Mouse (Mus musculus) retina, postnatal 1 day (tissue): ENCODE results near the gene N4bp3.
"Not testable (repeated sequence)": the region's sequence is repeated elsewhere in the genome, so short reads cannot be mapped to it uniquely, and the experiment has no call there.

Source experiments
- DNase-seq: peaks from one replicate; pipeline ENCODE4 v3.0.0-alpha.2; 2012

N4bp3 gene

DNA sequence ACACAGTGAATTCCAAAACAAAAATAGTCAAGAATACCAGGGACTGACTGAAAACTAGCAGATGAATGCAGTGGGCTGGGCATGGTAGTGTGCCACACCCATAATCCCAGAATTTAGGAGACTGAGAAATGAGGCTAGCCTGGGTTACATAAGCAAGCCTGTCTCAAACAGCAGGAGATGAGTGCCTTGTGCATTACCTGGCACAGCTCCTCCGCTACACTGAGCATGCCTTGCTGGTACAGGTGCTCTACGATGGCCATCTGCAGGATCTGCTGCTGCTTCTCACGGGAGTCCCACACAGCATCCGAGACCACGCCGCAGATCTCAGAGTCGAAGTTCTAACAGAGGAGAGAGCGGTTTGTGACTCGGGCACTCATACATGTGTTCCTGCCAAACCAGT lies 23.2 kb downstream of the N4bp3 start:
- DNase-seq: no peak

GRCm38 (mm10) chr11:51625187-51625820 lies 25.3 kb downstream of the N4bp3 start:
- no peak for DNase-seq

- no peak for DNase-seq
Measured at GRCm38 (mm10) chr11:51622971-51623491, 27.6 kb downstream of the N4bp3 start.

- DNase-seq: no peak
Measured at GRCm38 (mm10) chr11:51621776-51622175, 28.9 kb downstream of the N4bp3 start.

GRCm38 (mm10) chr11:51620084-51620483 lies 30.6 kb downstream of the N4bp3 start:
- no peak for DNase-seq

- DNase-seq: peak; percentile 99
Measured at GRCm38 (mm10) chr11:51619409-51620060, 31.1 kb downstream of the N4bp3 start, which contains the start of gene Nhp2. Gene Nhp2, plus strand, starts transcription at chr11:51619735.

GRCm38 (mm10) chr11:51618894-51619408 lies 31.7 kb downstream of the N4bp3 start:
- no peak for DNase-seq

DNA sequence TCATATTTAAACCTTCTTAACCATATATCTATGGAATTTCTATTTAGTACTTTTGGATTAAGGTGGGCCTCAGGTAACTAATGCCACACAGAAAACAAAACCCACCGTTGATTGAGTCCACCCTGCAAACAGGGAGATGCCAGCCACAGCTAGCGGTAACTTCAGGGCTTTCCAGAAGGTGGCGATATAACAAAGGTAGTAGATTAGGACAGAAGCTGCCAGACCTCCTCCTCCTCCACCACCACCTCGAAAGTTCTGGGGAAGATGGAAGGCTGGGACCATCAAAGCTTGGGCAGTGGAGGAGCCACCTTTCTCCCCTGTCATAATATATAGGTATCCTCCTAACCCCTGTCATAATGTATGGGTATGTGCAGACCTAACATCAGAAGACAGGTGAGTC lies 32.9 kb downstream of the N4bp3 start:
- DNase-seq: peak; percentile 83

GRCm38 (mm10) chr11:51616113-51616512 lies 34.5 kb downstream of the N4bp3 start:
- DNase-seq: not testable (repeated sequence)

DNA sequence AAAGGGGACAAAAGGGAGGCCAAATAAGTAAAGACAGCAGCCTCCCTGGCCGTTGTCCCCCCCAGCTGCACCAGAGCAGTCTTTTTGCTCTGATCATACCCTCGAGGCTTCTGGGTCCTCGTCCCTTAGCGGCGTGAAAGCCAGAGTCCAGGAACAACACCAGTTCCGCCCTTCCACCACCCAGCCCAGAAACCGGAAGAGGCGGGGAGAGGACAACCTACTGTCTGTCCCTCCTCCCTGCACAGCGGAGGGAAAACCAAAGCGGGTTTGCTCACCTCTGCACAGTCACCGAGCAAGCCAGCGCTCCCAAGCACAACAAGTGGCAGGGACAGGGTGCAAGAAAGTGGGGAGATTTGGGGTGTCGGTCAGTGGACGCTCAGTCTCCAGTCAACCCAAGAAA lies 35.0 kb downstream of the N4bp3 start:
- DNase-seq: peak; percentile 80

- DNase-seq: no peak
Measured at GRCm38 (mm10) chr11:51615129-51615528, 35.5 kb downstream of the N4bp3 start.

- no peak for DNase-seq
Measured at GRCm38 (mm10) chr11:51614256-51614655, 36.4 kb downstream of the N4bp3 start.

DNA sequence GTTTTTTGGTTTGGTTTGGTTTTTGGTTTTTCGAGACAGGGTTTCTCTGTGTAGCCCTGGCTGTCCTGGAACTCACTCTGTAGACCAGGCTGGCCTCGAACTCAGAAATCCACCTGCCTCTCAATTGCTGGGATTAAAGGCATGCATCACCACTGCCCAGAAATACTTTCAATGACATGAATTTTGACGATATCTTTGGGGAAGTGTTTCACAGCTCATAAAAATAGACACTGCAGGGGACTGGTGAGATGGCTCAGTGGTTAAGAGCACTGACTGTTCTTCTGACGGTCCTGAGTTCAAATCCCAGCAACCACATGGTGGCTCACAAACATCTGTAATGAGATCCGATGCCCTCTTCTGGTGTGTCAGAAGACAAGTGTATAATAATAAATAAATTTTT lies 40.7 kb downstream of the N4bp3 start:
- DNase-seq: not testable (repeated sequence)

GRCm38 (mm10) chr11:51609266-51609909 lies 41.3 kb downstream of the N4bp3 start:
- DNase-seq: no peak

GRCm38 (mm10) chr11:51607096-51607738 lies 43.4 kb downstream of the N4bp3 start:
- DNase-seq: no peak

GRCm38 (mm10) chr11:51606447-51607095 lies 44.1 kb downstream of the N4bp3 start, which contains the start of gene Hnrnpab:
Gene Hnrnpab, minus strand, starts transcription at chr11:51606847.
- DNase-seq: peak; percentile 99

GRCm38 (mm10) chr11:51605602-51606446 lies 44.8 kb downstream of the N4bp3 start:
- peak; percentile 86 for DNase-seq

DNA sequence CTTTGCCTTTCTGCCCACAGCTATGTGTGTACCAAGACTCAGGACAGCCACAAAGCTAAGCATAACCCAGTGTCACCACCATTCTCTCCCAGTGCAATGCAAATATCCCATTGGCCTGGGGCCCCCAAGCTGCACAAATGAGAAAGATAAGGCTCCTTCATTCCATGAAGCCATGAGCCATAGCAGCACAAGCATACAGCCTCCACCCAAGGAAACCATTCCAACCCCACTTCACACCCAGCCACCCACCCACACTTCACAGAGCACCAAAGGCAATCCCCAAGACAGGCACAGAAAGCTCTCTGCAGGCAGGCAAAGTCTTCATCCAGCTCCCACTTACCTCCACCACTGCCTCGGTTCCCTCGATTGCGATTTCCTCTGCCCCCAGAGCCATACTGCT lies 48.4 kb downstream of the N4bp3 start:
- DNase-seq: no peak

GRCm38 (mm10) chr11:51597553-51597952 lies 53.1 kb downstream of the N4bp3 start:
- DNase-seq: no peak

GRCm38 (mm10) chr11:51595459-51596083 lies 55.1 kb downstream of the N4bp3 start:
- DNase-seq: no peak
